Mouse (Mus musculus) erythroblast, embryonic 14.5 days (primary cell): ENCODE data around the gene Serpinf1. TPM values are rescaled to one million over a fixed set of nuclear protein-coding genes. Genes with fewer than 3 reads are reported as not detected.
A peak's percentile ranks its signal among the peaks of the same experiment; 100 is the strongest.

Experiments used
- H3K27me3 ChIP-seq: 2 replicates; pipeline ENCODE4 v1.6.1; 2012; ENCODE audit warnings: inconsistent platforms; ENCODE audit not compliant: control insufficient read depth
- H3K36me3 ChIP-seq: 2 replicates; pipeline ENCODE4 v1.6.1; 2012; ENCODE audit warnings: mild to moderate bottlenecking, inconsistent platforms; ENCODE audit not compliant: control insufficient read depth
- H3K4me1 ChIP-seq: 2 replicates; pipeline ENCODE4 v1.6.1; 2012; ENCODE audit warnings: inconsistent platforms; ENCODE audit not compliant: control insufficient read depth
- H3K4me3 ChIP-seq: replicated peaks from 2 replicates; pipeline ENCODE3; 2012; ENCODE audit warnings: moderate library complexity, mild to moderate bottlenecking, inconsistent platforms
- H3K9me3 ChIP-seq: 2 replicates; pipeline ENCODE4 v1.6.1; 2012; ENCODE audit warnings: low read length, inconsistent platforms, mixed read lengths; ENCODE audit not compliant: control insufficient read depth
- GATA1 ChIP-seq: IDR thresholded peaks from 2 replicates; pipeline ENCODE4 v1.6.1; 2012; ENCODE audit warnings: low read length, inconsistent platforms, mixed read lengths
- TAL1 ChIP-seq: IDR thresholded peaks from 3 replicates; pipeline ENCODE4 v1.6.1; 2012; ENCODE audit warnings: low read length, inconsistent platforms, mixed read lengths
- polyA plus RNA-seq: library from polyadenylated mRNA; stranded (reverse); fragments of >175 nt; gene quantifications from 2 replicates; pipeline ENCODE4 v1.2.3, GENCODE M21; 2012

Gene Serpinf1
- polyA plus RNA-seq, 1 experiment, result 0.18 TPM

DNA sequence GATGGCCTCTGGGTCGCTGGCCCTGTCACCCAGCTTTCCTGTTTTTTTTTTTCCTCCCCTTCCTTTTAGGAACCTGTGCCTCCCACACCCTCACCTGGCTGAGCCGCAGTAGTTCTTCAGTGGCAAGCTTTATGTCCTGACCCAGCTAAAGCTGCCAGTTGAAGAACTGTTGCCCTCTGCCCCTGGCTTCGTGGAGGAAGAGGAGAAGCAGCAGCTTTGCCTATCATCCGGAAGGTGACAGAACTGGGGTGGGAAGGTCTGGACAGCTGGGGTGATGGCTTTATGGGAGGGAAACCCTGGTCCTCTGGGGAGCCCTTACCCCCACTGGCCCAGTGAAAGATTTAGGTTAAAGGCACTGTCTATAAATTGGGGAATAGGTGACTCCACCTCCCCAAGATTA is 41.1 kb upstream of the Serpinf1 start:
- Histone ChIP-seq H3K9me3 (peaks cover 3% of the 10 kb centered on the region), H3K4me1 (peaks cover 86% of the 10 kb centered on the region), H3K4me3 (peak overlapping the region; percentile 74), H3K27me3 (no peaks in the 10 kb centered on the region), H3K36me3 (peaks cover 48% of the 10 kb centered on the region)
- TF ChIP-seq GATA1, result no peak
- TF ChIP-seq TAL1, result no peak

DNA sequence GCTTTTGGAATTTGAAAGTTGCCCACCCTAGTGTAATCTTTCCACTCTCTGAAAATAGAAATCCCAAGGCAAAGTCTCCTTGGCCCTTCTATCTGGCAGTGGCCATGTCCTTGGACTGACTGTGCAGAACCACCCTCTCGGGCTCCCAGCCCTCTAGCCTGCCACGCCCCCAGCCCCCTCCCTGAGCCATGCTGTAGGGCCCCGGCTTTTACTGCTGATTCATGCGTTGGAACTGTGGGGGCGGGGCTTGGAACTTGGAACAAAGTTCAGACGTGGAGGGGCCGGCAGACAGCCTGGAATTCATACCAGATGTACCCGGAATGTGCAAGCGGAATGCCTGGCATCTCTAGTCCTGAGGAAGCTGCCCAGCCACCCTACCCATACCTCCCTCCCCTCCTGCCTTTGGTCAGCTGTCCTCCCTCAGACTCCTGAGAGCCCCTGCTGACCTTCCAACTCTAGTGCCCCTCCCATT is 40.4 kb upstream of the Serpinf1 start:
- H3K9me3 ChIP-seq, result peaks cover 3% of the 10 kb centered on the region
- peaks cover 48% of the 10 kb centered on the region for H3K36me3 ChIP-seq
- H3K27me3 ChIP-seq, result no peaks in the 10 kb centered on the region
- peaks cover 86% of the 10 kb centered on the region for H3K4me1 ChIP-seq
- TF ChIP-seq GATA1, result no peak
- TF ChIP-seq TAL1, result no peak
- H3K4me3 ChIP-seq, result peak overlapping the region; percentile 74

DNA sequence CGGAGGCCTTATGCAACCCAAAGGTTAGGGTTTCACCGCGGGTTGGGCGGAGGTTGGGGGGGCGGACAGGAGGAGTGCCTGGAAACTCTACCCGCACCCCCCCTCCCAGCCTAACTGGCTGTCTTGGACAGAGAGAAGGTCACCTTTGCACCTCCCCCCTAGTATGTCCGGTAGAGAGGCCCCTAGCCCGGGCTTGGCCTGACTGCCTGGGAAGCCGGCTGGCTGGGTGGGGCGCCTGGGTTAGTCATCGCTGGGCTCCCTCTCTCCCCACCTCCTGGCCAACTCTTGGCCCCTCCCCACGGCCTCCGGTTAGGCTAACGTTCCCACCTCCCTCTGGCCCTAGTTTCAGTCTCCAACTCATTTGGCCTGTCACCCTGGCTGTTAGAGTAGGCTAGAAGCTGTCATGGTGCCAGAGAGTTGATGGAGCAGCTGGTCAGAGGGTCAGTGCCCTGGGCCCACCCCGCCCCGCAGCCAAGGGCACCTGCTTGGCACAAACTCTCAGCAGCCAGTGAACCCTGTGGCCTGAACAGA is 39.8 kb upstream of the Serpinf1 start:
- peaks cover 86% of the 10 kb centered on the region for H3K4me1 ChIP-seq
- H3K36me3 ChIP-seq, result peaks cover 48% of the 10 kb centered on the region
- no peaks in the 10 kb centered on the region for H3K27me3 ChIP-seq
- peak overlapping the region; percentile 74 for H3K4me3 ChIP-seq
- H3K9me3 ChIP-seq, result peaks cover 3% of the 10 kb centered on the region
- TF ChIP-seq TAL1 (no peak), GATA1 (no peak)

DNA sequence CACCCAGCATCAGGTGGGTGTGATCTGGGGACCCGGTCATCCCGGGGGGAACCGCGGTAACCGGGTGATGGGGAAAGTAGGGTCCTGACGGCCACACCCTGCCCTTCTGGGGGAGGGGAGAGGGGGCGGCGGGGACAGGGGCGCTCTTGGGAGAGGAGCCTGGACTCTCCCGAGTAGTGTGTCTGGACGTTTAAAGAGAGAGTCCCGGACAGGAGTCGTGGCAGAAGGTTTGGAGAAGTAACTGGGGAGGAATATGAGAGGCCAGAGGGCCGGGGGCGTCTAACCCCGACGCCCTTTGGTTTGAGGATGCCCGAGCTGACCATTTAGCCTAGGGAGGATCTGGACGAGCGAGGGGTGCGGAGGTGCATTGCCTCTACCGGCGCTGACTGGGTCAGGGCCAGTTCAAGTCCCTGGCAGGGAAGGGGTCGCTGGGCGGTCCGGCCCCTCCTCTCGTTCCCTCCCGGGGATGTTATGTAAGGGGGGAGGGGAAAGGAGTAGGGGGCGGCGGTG is 39.3 kb upstream of the Serpinf1 start:
- Histone ChIP-seq H3K9me3 (peaks cover 2% of the 10 kb centered on the region), H3K4me3 (peak overlapping the region; percentile 74), H3K27me3 (no peaks in the 10 kb centered on the region), H3K36me3 (peaks cover 43% of the 10 kb centered on the region), H3K4me1 (peaks cover 85% of the 10 kb centered on the region)
- no peak for TF ChIP-seq TAL1
- no peak for TF ChIP-seq GATA1

DNA sequence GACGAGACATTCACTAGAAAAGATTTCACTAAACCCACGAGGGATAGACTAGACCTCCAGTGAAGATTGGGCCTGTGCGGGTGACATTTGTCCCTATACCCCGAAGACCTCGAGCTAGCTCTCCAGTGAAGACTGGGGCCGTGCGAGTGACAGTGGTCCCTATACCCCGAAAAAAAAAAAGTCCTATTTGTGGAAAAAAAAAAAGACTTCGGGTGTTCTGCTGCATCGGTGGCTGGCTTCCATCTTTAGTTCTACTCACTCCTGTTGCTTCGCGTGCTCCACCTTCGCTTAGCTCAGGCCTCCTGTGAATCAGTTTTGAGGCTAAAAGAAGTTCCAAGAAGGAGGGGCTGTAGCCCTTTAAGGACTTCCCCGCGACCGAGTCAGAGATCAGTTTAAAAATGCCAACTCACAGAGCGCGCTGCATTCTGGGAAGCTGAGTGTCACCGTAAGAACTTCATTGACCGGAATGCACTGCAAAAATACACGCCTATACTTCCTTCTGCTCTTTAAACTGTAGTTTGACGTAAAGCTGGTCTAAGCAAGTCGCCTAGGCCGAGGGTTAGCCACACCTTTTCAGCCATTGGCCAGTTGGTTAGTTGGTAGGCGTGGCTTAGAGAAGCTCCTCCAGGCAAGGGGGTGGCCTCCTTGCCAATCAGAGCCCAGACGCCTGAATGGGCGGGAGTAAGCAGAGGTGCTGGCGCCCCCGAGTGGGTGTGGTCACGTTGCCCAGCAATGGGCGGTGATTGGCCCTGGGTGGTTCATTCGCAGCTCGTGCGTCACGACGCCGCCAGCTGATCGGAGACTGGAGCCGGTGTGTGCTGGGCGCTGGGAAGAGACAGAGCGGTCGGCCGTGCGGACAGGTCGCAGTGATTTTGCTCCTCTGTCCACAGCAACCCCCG is 38.6 kb upstream of the Serpinf1 start, which contains the start of gene Tlcd2:
Gene Tlcd2 (plus strand): TSS at position 872 of the 899 bp plus-strand sequence.
- no peaks in the 10 kb centered on the region; the same call in none of the 2 replicates for H3K9me3 ChIP-seq
- TF ChIP-seq GATA1, result no peak
- TF ChIP-seq TAL1, result no peak
- H3K4me1 ChIP-seq, result peaks cover 86% of the 10 kb centered on the region
- peak within 1 kb of the TSS; percentile 74 for H3K4me3 ChIP-seq
- no peaks in the 10 kb centered on the region for H3K27me3 ChIP-seq
- H3K36me3 ChIP-seq, result peaks cover 36% of the 10 kb centered on the region

DNA sequence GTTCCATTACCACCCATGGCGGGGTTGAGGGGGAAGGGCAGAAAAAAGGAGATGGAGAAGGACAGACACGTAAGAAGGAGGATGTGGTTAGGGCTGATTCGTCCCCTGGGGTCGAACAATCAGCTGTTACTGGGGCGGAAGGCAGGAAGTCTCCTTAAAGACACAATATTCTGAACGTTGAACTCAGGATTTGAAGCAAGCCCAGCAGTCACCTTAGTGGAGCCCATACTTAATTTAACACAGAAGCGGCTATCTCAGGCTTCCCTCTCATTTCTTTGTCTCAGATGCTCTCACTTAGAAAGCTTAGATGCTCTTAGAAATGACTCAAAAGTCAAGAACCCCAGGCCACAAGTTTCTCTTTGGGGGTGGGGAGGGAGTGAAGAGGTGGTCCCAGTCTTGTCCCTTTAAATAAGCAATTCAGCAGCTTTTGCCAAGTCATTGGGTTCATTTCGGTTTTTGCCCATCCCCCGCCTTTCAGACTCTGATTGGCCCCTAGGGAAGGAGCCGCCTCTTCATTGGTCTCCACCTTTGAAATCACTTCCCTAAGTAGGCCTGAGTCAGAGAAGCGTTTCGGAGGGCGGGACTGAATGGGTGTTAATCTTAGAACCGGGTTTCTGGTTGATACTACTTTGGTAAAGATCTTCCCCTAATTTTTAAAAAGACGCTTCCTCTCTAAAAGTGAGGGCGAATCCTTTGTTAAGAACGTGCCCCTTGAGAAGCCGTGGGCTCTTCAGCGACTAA is 37.8 kb upstream of the Serpinf1 start:
- H3K27me3 ChIP-seq, result no peaks in the 10 kb centered on the region
- peaks cover 87% of the 10 kb centered on the region for H3K4me1 ChIP-seq
- H3K9me3 ChIP-seq, result no peaks in the 10 kb centered on the region; the same call in 1 of the 2 replicates
- H3K36me3 ChIP-seq, result peaks cover 29% of the 10 kb centered on the region
- H3K4me3 ChIP-seq, result peak overlapping the region; percentile 74
- TF ChIP-seq TAL1 (no peak), GATA1 (no peak)

DNA sequence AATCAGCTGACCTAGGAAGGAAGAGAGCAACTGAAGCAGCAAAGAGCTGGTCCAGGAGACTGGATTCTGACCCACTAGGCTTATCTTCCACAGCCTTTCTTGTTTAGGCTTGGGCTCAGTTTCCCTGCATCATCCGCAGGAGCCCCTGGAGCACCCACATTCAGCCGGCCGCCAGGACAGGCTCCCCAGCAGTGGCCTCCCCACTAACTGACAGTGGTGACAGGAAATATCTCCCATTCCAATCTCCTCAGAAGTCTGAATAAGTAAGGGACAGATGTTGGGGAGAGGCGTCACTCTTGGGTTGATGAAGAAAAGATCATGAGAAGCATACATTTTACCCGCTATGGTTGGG is 37.2 kb upstream of the Serpinf1 start:
- Histone ChIP-seq H3K4me1 (peaks cover 87% of the 10 kb centered on the region), H3K9me3 (no peaks in the 10 kb centered on the region), H3K4me3 (peak overlapping the region; percentile 74), H3K27me3 (no peaks in the 10 kb centered on the region), H3K36me3 (peaks cover 26% of the 10 kb centered on the region)
- TF ChIP-seq GATA1 (no peak), TAL1 (no peak)

DNA sequence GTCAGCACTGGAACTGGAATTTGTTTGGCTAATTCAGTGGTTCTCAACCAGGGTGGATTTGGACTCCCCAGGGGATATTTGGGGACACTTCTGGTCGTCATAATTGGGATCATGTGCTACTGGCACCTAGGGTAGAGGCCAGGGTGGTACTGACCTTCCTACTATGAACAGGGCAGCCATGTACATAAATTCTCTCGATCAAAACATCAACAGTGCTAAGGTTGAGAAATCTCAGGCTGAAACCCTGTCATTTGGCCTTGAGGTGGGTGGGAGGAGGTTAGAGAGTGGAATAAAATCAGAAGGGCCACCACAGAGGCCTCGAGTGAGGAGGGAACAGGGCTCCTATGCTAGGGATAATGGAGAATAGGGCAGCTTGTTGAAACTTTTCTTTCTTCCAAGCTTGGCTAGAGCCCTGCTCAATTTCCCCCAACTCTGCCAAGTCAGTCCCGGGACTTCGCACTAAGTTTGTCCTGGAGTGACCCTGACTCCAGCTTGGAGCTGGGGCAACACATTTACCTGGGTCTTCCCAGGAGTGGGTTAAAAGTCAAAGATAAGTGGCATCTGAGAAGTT is 36.7 kb upstream of the Serpinf1 start:
- Histone ChIP-seq H3K27me3 (no peaks in the 10 kb centered on the region), H3K9me3 (no peaks in the 10 kb centered on the region), H3K36me3 (peaks cover 21% of the 10 kb centered on the region), H3K4me1 (peaks cover 87% of the 10 kb centered on the region), H3K4me3 (peak overlapping the region; percentile 74)
- no peak for TF ChIP-seq GATA1
- TF ChIP-seq TAL1, result no peak
